Mouse (Mus musculus) MEL (cell line): Measurements from ENCODE around the gene Slamf8. TPM values are rescaled to one million over a fixed set of nuclear protein-coding genes. Genes with fewer than 3 reads are reported as not detected.
A peak's percentile ranks its signal among the peaks of the same experiment; 100 is the strongest.

Experiments used
- DNase-seq: peaks from one replicate; pipeline ENCODE4 v3.0.0; 2011; ENCODE audit warnings: low read depth, low spot score
- H3K27ac ChIP-seq: 2 replicates; pipeline ENCODE4 v1.5.1; 2012; ENCODE audit warnings: low read depth, mild to moderate bottlenecking, control low read depth, low read length, moderate library complexity; ENCODE audit not compliant: control insufficient read depth
- H3K27me3 ChIP-seq, 2 experiments: fragments of 150-350 bp in 1 of 2; sonication (generic) in 1 of 2; 2 replicates each; pipeline ENCODE4 v1.6.1; 2012; ENCODE audit warnings: low read length in 2 of 2, mild to moderate bottlenecking in 2 of 2, improper control_type of control experiment in 1 of 2, moderate library complexity in 1 of 2; ENCODE audit not compliant: insufficient read depth in 2 of 2, control insufficient read depth in 1 of 2
- H3K36me3 ChIP-seq, 2 experiments: 2 replicates each; pipeline ENCODE4 v1.6.1; 2012 to 2014; ENCODE audit warnings: low read length in 2 of 2, improper control_type of control experiment in 1 of 2, inconsistent platforms in 1 of 2, mild to moderate bottlenecking in 1 of 2; ENCODE audit not compliant: insufficient read depth in 2 of 2, control insufficient read depth in 1 of 2
- H3K4me1 ChIP-seq, 2 experiments: fragments of 150-350 bp in 1 of 2; sonication (generic) in 1 of 2; 2 replicates each; pipeline ENCODE4 v1.6.1; 2012; ENCODE audit warnings: low read length in 2 of 2, improper control_type of control experiment in 1 of 2, mild to moderate bottlenecking in 1 of 2; ENCODE audit not compliant: insufficient read depth in 2 of 2, control insufficient read depth in 1 of 2
- H3K4me3 ChIP-seq, 2 experiments: fragments of 150-350 bp in 1 of 2; sonication (generic) in 1 of 2; 2 replicates each; pipeline ENCODE4 v1.5.1; 2012; ENCODE audit warnings: low read depth in 2 of 2, low read length in 2 of 2, mild to moderate bottlenecking in 2 of 2, moderate library complexity in 2 of 2, control low read depth in 1 of 2, improper control_type of control experiment in 1 of 2; ENCODE audit not compliant: control insufficient read depth in 1 of 2, insufficient read depth in 1 of 2
- H3K79me2 ChIP-seq: 2 replicates; pipeline ENCODE4 v1.6.1; 2012; ENCODE audit warnings: mild to moderate bottlenecking, low read length, moderate library complexity; ENCODE audit not compliant: control insufficient read depth, poor library complexity, insufficient read depth
- H3K9ac ChIP-seq: 2 replicates; pipeline ENCODE4 v1.6.1; 2012; ENCODE audit warnings: low read depth, mild to moderate bottlenecking, control low read depth, low read length, moderate library complexity; ENCODE audit not compliant: control insufficient read depth, poor library complexity, severe bottlenecking
- H3K9me3 ChIP-seq: fragments of 150-350 bp; sonication (generic); replicated peaks from 2 replicates; pipeline ENCODE4 v1.6.1; 2012; ENCODE audit warnings: mild to moderate bottlenecking, low read length, improper control_type of control experiment, moderate library complexity; ENCODE audit not compliant: insufficient read depth
- BHLHE40 ChIP-seq: IDR thresholded peaks from 2 replicates; pipeline ENCODE4 v1.6.1; 2012; ENCODE audit warnings: low read depth, mild to moderate bottlenecking, inconsistent platforms, low read length, improper control_type of control experiment, borderline replicate concordance
- CHD2 ChIP-seq: IDR thresholded peaks from 2 replicates; pipeline ENCODE4 v1.6.1; 2011; ENCODE audit warnings: low read length, improper control_type of control experiment
- CTCF ChIP-seq, 3 experiments: IDR thresholded peaks in 2 of 3; conservative IDR thresholded peaks in 1 of 3; 2 replicates each; pipeline ENCODE4 v1.5.1; 2011 to 2012; ENCODE audit warnings: low read length in 3 of 3, low read depth in 2 of 3, mild to moderate bottlenecking in 2 of 3, improper control_type of control experiment in 1 of 3, inconsistent platforms in 1 of 3, mixed read lengths in 1 of 3, moderate library complexity in 1 of 3; ENCODE audit not compliant: control insufficient read depth in 1 of 3, insufficient read depth in 1 of 3, poor library complexity in 1 of 3, severe bottlenecking in 1 of 3
- E2F4 ChIP-seq: IDR thresholded peaks from 2 replicates; pipeline ENCODE4 v1.6.1; 2011; ENCODE audit warnings: low read depth, low read length, improper control_type of control experiment, borderline replicate concordance
- ELF1 ChIP-seq: IDR thresholded peaks from 2 replicates; pipeline ENCODE4 v1.6.1; 2014; ENCODE audit warnings: low read depth, mild to moderate bottlenecking, inconsistent platforms, low read length, improper control_type of control experiment, moderate library complexity
- EP300 ChIP-seq, 2 experiments: IDR thresholded peaks; 2 replicates each; pipeline ENCODE4 v1.6.1; 2011; ENCODE audit warnings: improper control_type of control experiment in 2 of 2, low read length in 2 of 2, low read depth in 1 of 2, mild to moderate bottlenecking in 1 of 2
- HCFC1 ChIP-seq: IDR thresholded peaks from 2 replicates; pipeline ENCODE4 v1.6.1; 2012; ENCODE audit warnings: low read depth, mild to moderate bottlenecking, inconsistent platforms, low read length, improper control_type of control experiment, moderate library complexity
- MAX ChIP-seq: IDR thresholded peaks from 2 replicates; pipeline ENCODE4 v1.6.1; 2011; ENCODE audit warnings: low read length, improper control_type of control experiment
- MXI1 ChIP-seq: IDR thresholded peaks from 2 replicates; pipeline ENCODE4 v1.6.1; 2011; ENCODE audit warnings: mild to moderate bottlenecking, low read depth, low read length, improper control_type of control experiment
- POLR2AphosphoS2 ChIP-seq: IDR thresholded peaks from 2 replicates; pipeline ENCODE4 v1.6.1; 2011; ENCODE audit warnings: low read length, improper control_type of control experiment
- POLR2AphosphoS5 ChIP-seq: IDR thresholded peaks from 2 replicates; pipeline ENCODE4 v1.6.1; 2012; ENCODE audit warnings: low read depth, borderline replicate concordance, mild to moderate bottlenecking, inconsistent platforms, low read length, moderate library complexity, mixed read lengths
- RAD21 ChIP-seq: IDR thresholded peaks from 2 replicates; pipeline ENCODE4 v1.6.1; 2011; ENCODE audit warnings: mild to moderate bottlenecking, low read depth, low read length, improper control_type of control experiment
- SIN3A ChIP-seq: IDR thresholded peaks from 2 replicates; pipeline ENCODE4 v1.6.1; 2012; ENCODE audit warnings: low read length, improper control_type of control experiment, inconsistent platforms
- UBTF ChIP-seq: IDR thresholded peaks from 2 replicates; pipeline ENCODE4 v1.6.1; 2012; ENCODE audit warnings: low read depth, mild to moderate bottlenecking, inconsistent platforms, low read length, improper control_type of control experiment, moderate library complexity, borderline replicate concordance; ENCODE audit not compliant: insufficient read depth
- USF1 ChIP-seq: IDR thresholded peaks from 2 replicates; pipeline ENCODE4 v1.6.1; 2014; ENCODE audit warnings: low read depth, mild to moderate bottlenecking, inconsistent platforms, low read length, improper control_type of control experiment, moderate library complexity
- ZNF384 ChIP-seq: IDR thresholded peaks from 2 replicates; pipeline ENCODE4 v1.6.1; 2012; ENCODE audit warnings: low read depth, mild to moderate bottlenecking, inconsistent platforms, low read length, improper control_type of control experiment
- polyA plus RNA-seq, 2 experiments: library from polyadenylated mRNA; stranded (reverse) in 1 of 2; unstranded in 1 of 2; fragments of >175 nt in 1 of 2; fragments of >200 nt in 1 of 2; gene quantifications; 2 replicates each; pipeline versions ENCODE4 v1.2.1 to v1.2.4; 2012; ENCODE audit warnings: low replicate concordance in 2 of 2, low read depth in 1 of 2; ENCODE audit not compliant: insufficient read length in 2 of 2, insufficient read depth in 1 of 2, missing spikeins in 1 of 2
- total RNA-seq: library from RNA; depleted of rRNA; stranded (reverse); fragments of 300-350 nt; gene quantifications from 2 replicates; pipeline ENCODE4 v1.2.3, GENCODE M21; 2012

The Slamf8 gene
- total and polyA plus RNA-seq, 3 experiments, result not detected

DNA sequence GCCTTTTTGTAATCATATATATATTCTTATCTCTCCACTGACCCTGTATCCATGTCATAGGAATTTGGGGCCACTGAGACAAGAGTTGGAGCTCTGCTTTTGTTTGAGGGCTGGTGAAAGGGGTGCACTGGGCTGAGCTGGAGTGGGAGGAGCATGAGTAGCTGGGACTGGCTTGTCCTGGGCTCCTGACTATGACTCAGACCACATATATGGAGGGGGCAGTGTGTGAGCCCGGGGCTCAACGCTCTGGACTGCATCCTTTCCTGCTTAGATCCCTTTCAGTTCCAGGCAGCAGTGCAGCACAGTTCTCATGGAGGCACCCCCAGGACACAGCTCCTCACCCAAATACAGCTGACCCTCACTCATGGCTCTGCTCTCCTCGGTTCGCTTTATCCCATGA lies 44.3 kb downstream of the Slamf8 start:
- no peak for TF ChIP-seq BHLHE40
- no peak for TF ChIP-seq RAD21
- TF ChIP-seq USF1, result no peak
- no peak for TF ChIP-seq POLR2AphosphoS2
- TF ChIP-seq E2F4, result no peak
- no peak for TF ChIP-seq UBTF
- no peak for TF ChIP-seq POLR2AphosphoS5
- TF ChIP-seq SIN3A, result no peak
- no peak overlapping the region for H3K9ac ChIP-seq
- H3K4me3 ChIP-seq, result no peak overlapping the region
- no peaks in the 10 kb centered on the region; the same call in 1 of the 2 replicates for H3K79me2 ChIP-seq
- peaks cover 0 to 11% of the 10 kb centered on the region in 2 experiments; a peak in 2 of 4 replicates for H3K4me1 ChIP-seq
- H3K27ac ChIP-seq, result no peak overlapping the region
- peaks cover 0 to 5% of the 10 kb centered on the region in 2 experiments; a peak in 2 of 4 replicates for H3K36me3 ChIP-seq
- no peaks in the 10 kb centered on the region for H3K9me3 ChIP-seq
- H3K27me3 ChIP-seq, result peaks cover 0 to 2% of the 10 kb centered on the region in 2 experiments; a peak in 2 of 4 replicates
- no peak for DNase-seq

GRCm38 (mm10) chr1:172540283-172540820 lies 50.0 kb downstream of the Slamf8 start:
- Histone ChIP-seq H3K27ac (no peak overlapping the region), H3K9me3 (no peaks in the 10 kb centered on the region), H3K79me2 (no peaks in the 10 kb centered on the region), H3K36me3 (no peaks in the 10 kb centered on the region), H3K27me3 (peaks cover 0 to 7% of the 10 kb centered on the region in 2 experiments; a peak in 3 of 4 replicates), H3K4me3 (no peak overlapping the region), H3K9ac (no peak overlapping the region), H3K4me1 (no peaks in the 10 kb centered on the region)
- DNase-seq, result no peak
- no peak for TF ChIP-seq EP300 (IDR thresholded peaks at IDR 0.05; ENCODE audit: low read depth in 1 of 2, low read length in 2 of 2)
- TF ChIP-seq ZNF384, result no peak
- no peak for TF ChIP-seq UBTF
- TF ChIP-seq CTCF (IDR thresholded peaks at IDR 0.05 in 2 of 3, conservative IDR thresholded peaks at IDR 0.05 in 1 of 3; ENCODE audit: control insufficient read depth in 1 of 3, insufficient read depth in 1 of 3, low read depth in 2 of 3, low read length in 3 of 3, poor library complexity in 1 of 3, severe bottlenecking in 1 of 3), result no peak
- TF ChIP-seq ELF1, result no peak
- no peak for TF ChIP-seq HCFC1
- no peak for TF ChIP-seq CHD2
- no peak for TF ChIP-seq MAX

DNA sequence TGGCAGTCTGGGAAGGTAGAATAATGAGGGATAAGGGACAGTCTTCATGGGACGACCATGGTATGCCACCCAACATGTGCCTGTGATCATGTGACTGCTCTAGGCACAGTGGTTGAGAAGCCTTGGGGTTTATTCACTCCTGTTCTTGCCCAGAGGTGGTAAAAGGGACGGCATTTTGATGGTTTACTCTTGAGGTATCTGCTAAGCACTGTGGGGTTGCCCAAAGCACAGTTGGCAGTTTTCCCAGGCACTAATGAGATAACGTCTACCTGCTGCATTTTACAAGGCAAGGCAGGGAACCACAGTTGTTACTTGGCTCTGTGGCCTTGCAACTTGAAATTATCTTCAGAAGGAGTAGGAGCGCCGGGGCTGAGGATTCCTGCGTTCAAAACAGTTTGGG lies 50.5 kb downstream of the Slamf8 start:
- TF ChIP-seq MXI1, result no peak
- TF ChIP-seq USF1, result 0 out of 2 replicates have a peak, but pooled peaks have one; percentile 22
- TF ChIP-seq, all 39 proteins: peak for 1
- H3K9ac ChIP-seq, result no peak overlapping the region
- H3K27me3 ChIP-seq, result peaks cover 0 to 9% of the 10 kb centered on the region in 2 experiments; a peak in 3 of 4 replicates
- H3K4me1 ChIP-seq, result no peaks in the 10 kb centered on the region
- H3K4me3 ChIP-seq, result no peak overlapping the region
- H3K27ac ChIP-seq, result no peak overlapping the region
- no peak for DNase-seq
- no peaks in the 10 kb centered on the region for H3K9me3 ChIP-seq
- no peaks in the 10 kb centered on the region for H3K36me3 ChIP-seq
- H3K79me2 ChIP-seq, result no peaks in the 10 kb centered on the region
